Mouse (Mus musculus) monocyte, adult 59 days (primary cell): ENCODE results near the gene Gm10842. TPM values are rescaled to one million over a fixed set of nuclear protein-coding genes. Genes with fewer than 3 reads are reported as not detected.

Source experiments
- total RNA-seq, 2 experiments: library from RNA; stranded (reverse); gene quantifications; one replicate each; pipeline ENCODE4 v1.2.4; 2023

Gene Gm10842
- not detected for total RNA-seq

GRCm38 (mm10) chr11:105146593-105146992 lies at the start of gene Gm10842:
Gm10842 (plus strand) TSS chr11:105146893.

DNA sequence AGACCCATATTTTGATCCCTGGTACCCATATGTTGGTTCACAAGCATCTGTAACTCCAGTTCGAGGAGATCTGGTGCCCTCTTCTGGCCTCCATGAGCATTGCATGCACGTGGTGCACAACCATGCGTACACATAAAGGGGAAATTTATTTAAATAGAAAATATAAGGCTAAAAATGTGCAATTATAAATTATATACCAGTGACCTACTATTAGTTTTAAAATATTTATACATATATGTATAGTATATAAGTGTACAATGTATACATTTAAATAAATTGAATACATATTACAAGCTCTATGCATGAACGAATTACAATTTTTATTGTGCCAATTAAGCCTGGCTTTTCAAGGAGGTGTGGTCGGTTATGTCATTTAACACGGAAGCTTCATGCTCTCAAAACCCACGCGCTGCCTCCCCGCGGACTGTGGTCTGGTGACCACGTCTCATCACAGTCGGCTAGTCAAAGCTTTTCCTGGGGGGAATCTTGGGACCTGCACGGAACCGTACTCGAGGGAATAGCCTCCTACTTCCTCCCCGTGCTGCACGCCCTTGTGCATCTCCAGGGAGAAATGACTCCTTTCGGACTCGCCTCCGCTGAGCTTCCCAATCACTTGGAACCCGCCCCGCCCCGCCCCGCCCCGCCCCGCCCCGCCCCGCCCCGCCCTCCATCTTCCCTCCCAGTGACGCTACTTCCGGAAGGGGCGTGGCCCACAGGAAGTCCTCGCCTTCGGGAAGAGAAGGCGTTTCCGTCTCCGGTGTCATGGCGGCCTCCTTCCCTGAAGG lies 20.8 kb upstream of the Gm10842 start, which contains the start of gene Mettl2:
Mettl2 (plus strand) TSS at position 691 of the 785 bp plus-strand sequence.

DNA sequence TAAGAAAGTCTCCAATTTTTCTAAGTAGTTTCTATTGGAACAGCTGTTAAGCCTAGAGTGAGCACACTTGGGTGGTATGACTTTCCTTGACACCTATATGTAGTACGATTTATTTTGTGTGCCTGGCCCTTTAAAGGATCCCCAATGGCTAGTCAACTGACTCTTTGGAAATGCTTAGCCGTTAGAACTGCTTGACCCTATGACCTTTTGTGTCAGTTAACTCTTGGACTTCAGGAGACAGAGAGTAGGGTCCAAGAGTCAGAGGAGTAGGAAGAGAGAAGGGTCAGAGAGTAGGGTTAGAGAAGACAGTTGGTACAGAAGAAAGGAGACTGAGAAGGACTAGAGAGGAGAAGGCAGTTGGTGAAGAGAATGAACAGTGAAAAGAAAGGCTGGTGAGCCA lies 31.8 kb downstream of the Gm10842 start, which contains the start of gene Tlk2:
Tlk2 (plus strand) TSS at position 292 of the 400 bp plus-strand sequence.

Other genes with a start within 250 kb of the Gm10842 start
- gene Efcab3, start 83.3 kb upstream of the Gm10842 start, total RNA-seq, result not detected
- gene Mettl2, start 20.5 kb upstream of the Gm10842 start, total RNA-seq, result 10 to 100 TPM; 14.7 TPM
- gene Tlk2, start 31.9 kb downstream of the Gm10842 start, total RNA-seq, result 10 to 100 TPM; 50.6 to 57.6 TPM
- 1 to 10 TPM in 1 of 2 experiments, under 1 TPM in 1; 0.26 to 1.1 TPM for gene Mrc2, start 145.8 kb downstream of the Gm10842 start, total RNA-seq